Mouse (Mus musculus): ENCODE measurements at regions not wholly inside any gene's neighbourhood (a gene's known extent, or its start where the extent isn't known, plus 50 kb on each side); places are given as distances from the start of the nearest gene placed in this dataset.

DNA sequence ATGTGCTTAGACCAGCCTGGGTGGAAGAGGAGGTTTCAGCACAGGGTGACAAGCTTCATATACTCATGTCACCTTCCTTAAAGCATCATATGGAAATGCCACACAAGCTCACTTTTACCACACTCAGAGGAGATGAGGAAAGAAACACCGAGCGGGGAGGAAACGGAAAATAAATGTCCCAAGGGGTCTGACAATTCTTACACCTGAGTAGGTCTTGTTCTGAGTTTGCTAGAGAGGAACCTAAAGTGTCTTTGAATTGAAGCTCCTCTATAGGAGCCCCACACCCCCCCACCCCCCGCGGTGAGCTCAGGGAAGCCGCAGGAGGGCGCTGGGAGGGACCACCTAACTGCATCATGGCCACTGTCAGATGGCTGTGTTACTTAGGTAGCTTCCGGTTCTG, 124.7 kb upstream of the Ado start:
- H3K9ac ChIP-seq (replicated peaks), result no peak overlapping the region
- no peak overlapping the region for H3K4me3 ChIP-seq (ENCODE audit: insufficient read depth in 1 of 2, low read depth in 2 of 2, low read length in 2 of 2)
- H3K27me3 ChIP-seq (ENCODE audit: control insufficient read depth, insufficient read depth, low read length), result no peaks in the 10 kb centered on the region
- DNase-seq (ENCODE audit: low read depth in 3 of 3, low spot score in 3 of 3), result no peak
- no peak overlapping the region for H3K4me2 ChIP-seq (ENCODE audit: low read depth)
- no peaks in the 10 kb centered on the region for H3K9me3 ChIP-seq (ENCODE audit: control insufficient read depth, low read length)
- no peaks in the 10 kb centered on the region for H3K36me3 ChIP-seq (replicated peaks; ENCODE audit: control insufficient read depth, insufficient read depth, low read depth)
- H3K4me1 ChIP-seq (replicated peaks; ENCODE audit: control insufficient read depth in 2 of 2, insufficient read depth in 2 of 2, low read length in 1 of 2), result no peaks in the 10 kb centered on the region
- H3K27ac ChIP-seq, result no peak overlapping the region
- WGBS (ENCODE audit: insufficient replicate concordance), result 71% methylated on average over 8 of the region's 8 CpGs
- no peak for TF ChIP-seq EP300 (IDR thresholded peaks at IDR 0.05; ENCODE audit: low read depth)
- no peak for TF ChIP-seq CTCF (IDR thresholded peaks at IDR 0.05; ENCODE audit: low read depth)
- ATAC-seq (ENCODE audit: insufficient read depth), result no peak

DNA sequence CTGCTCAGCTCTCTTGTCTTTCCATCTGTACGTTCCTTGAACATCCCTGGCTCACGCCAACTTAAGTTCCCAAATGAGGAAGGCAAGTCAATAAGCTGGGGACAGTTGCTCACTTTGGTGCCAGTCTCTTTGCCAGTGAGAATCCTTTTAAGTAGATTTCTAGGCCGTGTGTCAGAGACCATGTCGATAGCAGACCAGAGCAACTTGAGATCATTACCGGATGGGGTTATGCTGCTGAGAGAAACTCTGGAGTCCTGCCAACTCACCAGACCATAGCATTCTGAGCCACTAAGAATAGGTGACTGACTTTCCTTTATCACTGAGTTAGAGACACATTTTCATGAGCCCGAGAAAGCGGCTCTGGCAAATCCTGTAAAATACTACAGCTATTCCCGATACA, 123.5 kb upstream of the Ado start:
- Histone ChIP-seq H3K36me3 (replicated peaks; ENCODE audit: control insufficient read depth, insufficient read depth, low read depth) (no peaks in the 10 kb centered on the region), H3K9me3 (ENCODE audit: control insufficient read depth, low read length) (no peaks in the 10 kb centered on the region), H3K4me3 (ENCODE audit: insufficient read depth in 1 of 2, low read depth in 2 of 2, low read length in 2 of 2) (no peak overlapping the region), H3K9ac (replicated peaks) (no peak overlapping the region), H3K4me2 (ENCODE audit: low read depth) (no peak overlapping the region), H3K4me1 (replicated peaks; ENCODE audit: control insufficient read depth in 2 of 2, insufficient read depth in 2 of 2, low read length in 1 of 2) (no peaks in the 10 kb centered on the region), H3K27ac (no peak overlapping the region), H3K27me3 (ENCODE audit: control insufficient read depth, insufficient read depth, low read length) (no peaks in the 10 kb centered on the region)
- 76% methylated on average over 8 of the region's 8 CpGs for WGBS (ENCODE audit: insufficient replicate concordance)
- ATAC-seq (ENCODE audit: insufficient read depth), result no peak
- no peak for TF ChIP-seq EP300 (IDR thresholded peaks at IDR 0.05; ENCODE audit: low read depth)
- TF ChIP-seq CTCF (IDR thresholded peaks at IDR 0.05; ENCODE audit: low read depth), result no peak
- DNase-seq (ENCODE audit: low read depth in 3 of 3, low spot score in 3 of 3), result no peak

DNA sequence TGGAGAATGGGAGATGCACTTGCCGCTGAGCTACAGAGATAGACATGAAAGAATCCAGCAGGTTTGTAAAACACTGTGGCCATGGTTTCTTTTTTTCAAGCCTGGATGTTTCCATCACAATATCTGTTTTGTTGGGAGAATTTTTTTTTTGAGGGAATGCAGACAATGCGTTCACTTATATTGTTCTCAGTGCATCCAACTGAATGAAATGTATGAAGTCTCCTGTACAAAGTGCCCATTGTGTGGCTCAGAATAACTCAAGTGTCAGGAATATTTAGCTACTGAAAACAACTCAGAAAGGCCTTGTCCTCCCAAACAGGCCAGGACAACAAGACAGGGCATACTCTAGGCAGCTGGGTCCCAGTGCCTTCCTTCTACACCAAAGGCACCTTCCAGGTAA, 120.3 kb upstream of the Ado start:
- ATAC-seq (ENCODE audit: insufficient read depth), result no peak
- TF ChIP-seq EP300 (IDR thresholded peaks at IDR 0.05; ENCODE audit: low read depth) (no peak), CTCF (IDR thresholded peaks at IDR 0.05; ENCODE audit: low read depth) (no peak)
- 72% methylated on average over 2 of the region's 2 CpGs for WGBS (ENCODE audit: insufficient replicate concordance)

GRCm38 (mm10) chr10:67663028-67663427, 114.3 kb upstream of the Ado start:
- no peak for TF ChIP-seq CTCF (IDR thresholded peaks at IDR 0.05; ENCODE audit: low read depth)
- TF ChIP-seq EP300 (IDR thresholded peaks at IDR 0.05; ENCODE audit: low read depth), result no peak
- Histone ChIP-seq H3K27ac (no peak overlapping the region), H3K4me1 (replicated peaks; ENCODE audit: control insufficient read depth in 2 of 2, insufficient read depth in 2 of 2, low read length in 1 of 2) (no peaks in the 10 kb centered on the region), H3K36me3 (replicated peaks; ENCODE audit: control insufficient read depth, insufficient read depth, low read depth) (no peaks in the 10 kb centered on the region), H3K4me2 (ENCODE audit: low read depth) (no peak overlapping the region), H3K4me3 (ENCODE audit: insufficient read depth in 1 of 2, low read depth in 2 of 2, low read length in 2 of 2) (no peak overlapping the region), H3K9me3 (ENCODE audit: control insufficient read depth, low read length) (no peaks in the 10 kb centered on the region), H3K9ac (replicated peaks) (no peak overlapping the region), H3K27me3 (ENCODE audit: control insufficient read depth, insufficient read depth, low read length) (no peaks in the 10 kb centered on the region)
- WGBS (ENCODE audit: insufficient replicate concordance), result 37% methylated on average over 3 of the region's 3 CpGs
- ATAC-seq (ENCODE audit: insufficient read depth) (no peak), DNase-seq (ENCODE audit: low read depth in 3 of 3, low spot score in 3 of 3) (no peak)

More for the DNA sequence above, 120.3 kb upstream of the Ado start:
- no peaks in the 10 kb centered on the region for H3K36me3 ChIP-seq (replicated peaks; ENCODE audit: control insufficient read depth, insufficient read depth, low read depth)
- no peak overlapping the region for H3K4me3 ChIP-seq (ENCODE audit: insufficient read depth in 1 of 2, low read depth in 2 of 2, low read length in 2 of 2)
- H3K9ac ChIP-seq (replicated peaks), result no peak overlapping the region
- no peak overlapping the region for H3K27ac ChIP-seq
- H3K4me1 ChIP-seq (replicated peaks; ENCODE audit: control insufficient read depth in 2 of 2, insufficient read depth in 2 of 2, low read length in 1 of 2), result no peaks in the 10 kb centered on the region
- no peaks in the 10 kb centered on the region for H3K9me3 ChIP-seq (ENCODE audit: control insufficient read depth, low read length)
- H3K27me3 ChIP-seq (ENCODE audit: control insufficient read depth, insufficient read depth, low read length), result no peaks in the 10 kb centered on the region
- no peak for DNase-seq (ENCODE audit: low read depth in 3 of 3, low spot score in 3 of 3)
- no peak overlapping the region for H3K4me2 ChIP-seq (ENCODE audit: low read depth)

DNA sequence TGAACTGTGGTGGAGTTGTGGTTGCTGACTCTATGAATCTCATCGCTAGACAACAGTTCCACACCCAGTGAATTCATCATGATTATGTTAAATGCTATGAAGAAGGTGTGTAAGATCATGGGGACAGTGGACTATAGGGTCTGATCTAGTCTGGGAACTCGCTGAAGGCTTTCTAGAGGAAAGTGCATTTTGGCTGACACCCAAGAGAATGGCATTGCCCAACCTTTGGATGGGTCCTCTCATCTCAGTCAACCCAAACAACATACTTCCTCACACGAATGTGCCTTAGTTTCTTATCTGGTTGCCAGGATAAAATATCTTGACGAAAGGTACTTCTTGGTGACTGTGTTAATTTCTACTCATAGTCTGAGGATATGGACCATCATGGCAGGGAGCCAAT, 112.9 kb upstream of the Ado start:
- no peak for TF ChIP-seq CTCF (IDR thresholded peaks at IDR 0.05; ENCODE audit: low read depth)
- TF ChIP-seq EP300 (IDR thresholded peaks at IDR 0.05; ENCODE audit: low read depth), result no peak
- H3K36me3 ChIP-seq (replicated peaks; ENCODE audit: control insufficient read depth, insufficient read depth, low read depth), result no peaks in the 10 kb centered on the region
- WGBS (ENCODE audit: insufficient replicate concordance), result 44% methylated on average over 4 of the region's 4 CpGs
- H3K4me3 ChIP-seq (ENCODE audit: insufficient read depth in 1 of 2, low read depth in 2 of 2, low read length in 2 of 2), result no peak overlapping the region
- no peaks in the 10 kb centered on the region for H3K4me1 ChIP-seq (replicated peaks; ENCODE audit: control insufficient read depth in 2 of 2, insufficient read depth in 2 of 2, low read length in 1 of 2)
- no peak overlapping the region for H3K9ac ChIP-seq (replicated peaks)
- ATAC-seq (ENCODE audit: insufficient read depth) (no peak), DNase-seq (ENCODE audit: low read depth in 3 of 3, low spot score in 3 of 3) (no peak)
- H3K9me3 ChIP-seq (ENCODE audit: control insufficient read depth, low read length), result no peaks in the 10 kb centered on the region
- H3K27me3 ChIP-seq (ENCODE audit: control insufficient read depth, insufficient read depth, low read length), result no peaks in the 10 kb centered on the region
- no peak overlapping the region for H3K4me2 ChIP-seq (ENCODE audit: low read depth)
- no peak overlapping the region for H3K27ac ChIP-seq

All from liver, embryonic 14.5 days (tissue).